Mouse (Mus musculus): ENCODE results near the gene Ehmt1. TPM values are rescaled to one million over a fixed set of nuclear protein-coding genes. Genes with fewer than 3 reads are reported as not detected.

The Ehmt1 gene
- total RNA-seq, 2 experiments from 2014 or later: 63.3 to 70.0 TPM

DNA sequence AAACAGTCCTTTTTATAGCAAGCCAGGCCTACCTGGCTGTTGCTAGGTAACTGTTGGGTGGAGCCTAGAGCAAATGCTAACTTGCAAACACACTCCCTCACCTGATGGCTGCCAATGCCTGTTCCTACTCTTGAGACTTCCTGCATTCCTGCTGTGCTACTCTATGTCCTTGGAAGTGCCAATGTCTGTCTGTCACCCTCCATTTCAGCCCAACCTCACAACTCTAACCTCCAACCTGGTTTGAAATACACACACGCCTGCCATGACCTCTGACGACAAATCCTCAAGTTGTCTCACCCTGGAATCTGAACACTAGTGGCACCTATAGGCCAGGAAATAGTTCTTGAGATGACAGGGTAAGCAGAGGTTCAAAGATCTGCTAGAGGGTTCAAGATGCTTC lies 9.7 kb upstream of the Ehmt1 start:
- no peak for TF ChIP-seq CTCF (conservative IDR thresholded peaks at IDR 0.05)
- no peak for DNase-seq (ENCODE audit: low spot score in 2 of 2)
- Histone ChIP-seq H3K4me3 (no peak overlapping the region), H3K27ac (no peak overlapping the region)

DNA sequence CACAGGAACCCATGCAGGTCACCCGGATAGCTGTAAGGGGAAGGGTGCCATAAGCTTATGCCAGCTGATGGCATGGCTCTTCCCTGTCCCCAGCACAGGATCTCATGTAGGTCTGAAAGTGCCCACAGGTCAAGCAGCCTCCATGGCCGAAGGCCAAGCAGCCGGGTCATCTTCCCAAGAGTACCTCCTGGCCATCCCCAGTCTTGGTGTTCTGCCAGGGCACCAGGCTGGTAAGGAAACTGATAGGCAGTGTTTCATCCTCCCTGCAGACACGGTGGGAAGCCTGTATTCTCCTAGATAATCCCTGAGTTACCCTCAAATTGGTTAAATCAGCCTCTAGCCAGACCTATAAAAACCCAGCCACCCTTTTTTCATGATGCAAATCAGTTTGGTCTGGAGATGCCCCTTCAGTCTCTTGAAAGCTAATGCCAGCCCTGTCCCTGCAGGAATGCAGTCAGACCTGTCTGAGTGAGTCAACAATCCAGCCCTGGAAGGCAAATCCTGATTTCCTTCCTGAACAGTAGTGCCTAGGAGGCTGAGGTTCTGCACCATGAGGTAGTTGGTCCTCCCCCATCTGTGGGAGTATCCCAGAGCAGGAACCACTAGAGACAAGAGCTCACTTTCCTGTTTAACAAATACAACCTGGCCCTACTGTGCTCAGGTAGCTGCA lies 8.5 kb upstream of the Ehmt1 start:
- no peak for DNase-seq (ENCODE audit: low spot score in 2 of 2)
- Histone ChIP-seq H3K27ac (no peak overlapping the region), H3K4me3 (no peak overlapping the region)
- TF ChIP-seq CTCF (conservative IDR thresholded peaks at IDR 0.05): no peak

DNA sequence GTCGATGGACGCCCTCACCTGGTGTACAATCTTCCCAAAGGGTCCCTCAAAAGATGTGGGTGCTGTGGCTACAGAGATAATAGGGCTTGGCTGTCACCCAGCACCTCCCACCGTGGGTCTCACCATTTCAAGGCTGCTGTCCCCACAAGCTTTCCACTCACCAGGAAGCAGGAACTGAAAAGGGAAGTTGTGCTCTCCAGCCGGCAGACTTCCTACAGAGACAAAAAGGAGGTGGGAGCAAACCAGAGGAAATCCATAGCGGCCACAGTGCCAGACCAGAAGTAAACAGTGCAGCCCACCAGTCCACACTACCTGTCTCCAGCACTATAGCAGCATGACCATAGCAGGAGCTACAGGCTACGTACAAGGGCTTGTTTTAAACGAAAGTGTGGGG lies 7.5 kb upstream of the Ehmt1 start:
- no peak overlapping the region for H3K4me3 ChIP-seq
- H3K27ac ChIP-seq: no peak overlapping the region
- no peak for DNase-seq (ENCODE audit: low spot score in 2 of 2)
- no peak for TF ChIP-seq CTCF (conservative IDR thresholded peaks at IDR 0.05)

DNA sequence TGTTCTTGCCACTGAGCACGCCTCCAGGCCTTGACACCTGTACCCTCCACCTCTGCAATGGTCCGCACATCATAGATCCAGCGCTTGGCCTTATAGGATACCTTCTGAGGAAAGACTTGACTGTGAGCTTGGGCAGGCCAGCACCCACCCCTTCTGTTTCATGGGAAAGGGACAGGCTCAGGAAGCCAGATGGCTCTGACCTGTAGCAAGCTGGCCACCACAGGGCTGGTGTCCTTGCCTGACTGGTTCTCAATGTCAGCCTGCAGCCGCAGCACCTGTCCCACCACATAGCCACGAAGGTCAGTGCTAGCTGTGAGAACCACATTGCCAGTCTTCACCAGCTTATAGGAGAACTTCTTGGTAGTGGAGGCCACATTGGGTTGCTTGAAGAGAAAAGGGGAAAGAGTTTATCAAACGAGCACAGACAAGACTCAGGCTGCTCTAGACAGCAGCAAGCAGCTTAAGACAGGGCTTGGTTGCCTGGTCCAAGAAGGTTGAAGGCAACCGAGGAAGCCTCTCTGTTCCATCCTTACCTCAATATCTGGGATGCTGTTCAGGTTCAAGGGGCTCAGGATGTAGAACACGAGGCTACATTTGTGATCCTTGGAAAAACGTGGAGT lies 7.0 kb upstream of the Ehmt1 start:
- DNase-seq (ENCODE audit: low spot score in 2 of 2): no peak
- no peak for TF ChIP-seq CTCF (conservative IDR thresholded peaks at IDR 0.05)
- H3K4me3 ChIP-seq: no peak overlapping the region
- H3K27ac ChIP-seq: no peak overlapping the region

DNA sequence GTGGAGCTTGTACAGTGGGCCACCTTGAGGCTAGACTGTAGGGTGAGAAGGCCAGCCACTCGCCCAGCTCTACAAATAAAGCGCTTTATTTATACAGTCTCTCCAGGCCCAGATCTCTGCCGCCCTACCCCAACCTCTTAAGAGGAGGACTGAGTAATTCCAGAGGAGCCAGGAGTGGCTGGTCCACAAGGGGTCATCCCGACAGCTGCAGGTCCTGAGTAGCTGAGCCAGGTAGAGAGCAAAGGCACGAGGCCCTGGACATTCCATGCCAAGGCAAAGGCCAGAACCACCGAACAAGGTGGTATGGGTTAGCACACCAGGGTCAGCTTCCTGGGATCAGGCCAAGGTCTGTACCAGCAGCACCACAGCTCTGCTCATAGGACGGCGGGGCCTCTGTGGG lies 5.9 kb upstream of the Ehmt1 start:
- DNase-seq (ENCODE audit: low spot score in 2 of 2): no peak
- Histone ChIP-seq H3K27ac (no peak overlapping the region), H3K4me3 (no peak overlapping the region)
- no peak for TF ChIP-seq CTCF (conservative IDR thresholded peaks at IDR 0.05)

DNA sequence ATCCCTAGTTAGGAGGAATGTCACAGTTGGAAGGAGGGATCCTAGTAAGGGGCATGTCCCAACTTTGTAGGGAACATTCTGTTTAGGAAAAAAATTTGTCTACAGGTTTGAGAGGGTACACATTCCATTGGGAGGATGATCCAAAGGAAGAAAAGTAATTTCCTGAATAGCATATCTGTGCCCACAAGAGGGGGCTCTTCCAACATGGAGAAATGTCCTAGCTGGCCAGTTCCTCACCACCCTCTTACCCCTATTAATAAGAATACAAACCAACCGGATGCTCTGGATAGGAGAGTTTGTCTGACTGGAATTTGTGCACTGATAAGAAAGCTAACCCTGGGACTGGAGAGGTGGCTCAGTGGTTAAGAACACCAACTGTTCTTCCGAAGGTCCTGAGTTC lies 4.1 kb upstream of the Ehmt1 start:
- TF ChIP-seq CTCF (conservative IDR thresholded peaks at IDR 0.05): peak; percentile 77
- Histone ChIP-seq H3K4me3 (no peak overlapping the region), H3K27ac (no peak overlapping the region)
- no peak for DNase-seq (ENCODE audit: low spot score in 2 of 2)

DNA sequence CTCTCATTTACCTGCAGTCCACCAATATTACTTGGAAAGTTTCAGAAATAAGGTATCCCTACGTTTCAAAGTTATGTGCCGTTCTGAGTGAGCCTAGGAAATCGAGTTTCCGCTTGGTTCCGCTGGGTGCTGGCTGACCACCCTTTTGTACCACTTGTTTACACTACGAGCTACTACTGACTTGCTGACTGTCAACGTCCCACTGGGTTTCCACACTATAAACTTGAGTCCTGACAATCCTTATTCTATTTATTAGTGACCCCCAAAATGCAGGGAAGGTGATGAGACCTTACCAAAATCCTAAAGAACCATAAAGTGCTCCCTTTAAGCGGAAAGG lies 393 bp upstream of the Ehmt1 start:
- Histone ChIP-seq H3K4me3 (peak overlapping the region; percentile 90), H3K27ac (peak overlapping the region; percentile 95)
- TF ChIP-seq CTCF (conservative IDR thresholded peaks at IDR 0.05): no peak; the same call in 1 of the 2 replicates
- no peak for DNase-seq (ENCODE audit: low spot score in 2 of 2)

DNA sequence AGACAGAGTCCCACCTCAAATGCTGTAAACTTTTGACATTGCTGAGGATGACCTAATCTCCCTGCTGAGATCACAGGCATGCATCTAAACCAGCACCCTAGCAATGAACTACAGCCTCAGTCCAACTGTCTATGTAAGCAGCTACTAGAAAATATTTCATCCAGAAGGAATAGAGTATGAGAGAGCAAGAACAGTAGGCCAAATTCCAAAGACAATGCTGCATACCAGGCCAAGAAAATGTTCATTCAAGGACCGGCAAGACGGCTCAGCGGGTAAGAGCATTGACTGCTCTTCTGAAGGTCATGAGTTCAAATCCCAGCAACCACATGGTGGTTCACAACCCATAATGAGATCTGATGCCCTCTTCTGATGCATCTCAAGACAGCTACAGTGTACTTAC lies 4.7 kb downstream of the Ehmt1 start:
- H3K4me3 ChIP-seq: no peak overlapping the region
- TF ChIP-seq CTCF (conservative IDR thresholded peaks at IDR 0.05): no peak
- no peak overlapping the region for H3K27ac ChIP-seq
- no peak for DNase-seq (ENCODE audit: low spot score in 2 of 2)

DNA sequence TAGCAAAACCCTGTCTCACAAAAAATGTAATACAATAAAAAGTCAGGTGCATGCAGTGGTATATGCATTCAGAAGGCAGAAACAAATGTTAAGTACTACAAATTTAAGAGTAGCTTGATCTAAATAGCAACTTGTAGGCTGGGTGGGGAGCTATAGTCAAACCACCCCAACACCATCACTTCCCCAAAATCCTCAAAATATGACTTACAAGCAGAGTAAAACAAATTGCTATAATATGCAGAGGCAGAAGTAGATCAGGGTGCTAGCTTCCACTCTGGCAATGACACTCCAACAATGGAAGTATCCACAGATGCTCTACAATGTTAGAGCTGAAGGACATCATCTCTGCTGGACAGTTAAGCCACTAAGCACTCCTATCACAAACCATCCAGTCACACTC lies 6.8 kb downstream of the Ehmt1 start:
- no peak for TF ChIP-seq CTCF (conservative IDR thresholded peaks at IDR 0.05)
- no peak overlapping the region for H3K4me3 ChIP-seq
- no peak for DNase-seq (ENCODE audit: low spot score in 2 of 2)
- no peak overlapping the region for H3K27ac ChIP-seq

DNA sequence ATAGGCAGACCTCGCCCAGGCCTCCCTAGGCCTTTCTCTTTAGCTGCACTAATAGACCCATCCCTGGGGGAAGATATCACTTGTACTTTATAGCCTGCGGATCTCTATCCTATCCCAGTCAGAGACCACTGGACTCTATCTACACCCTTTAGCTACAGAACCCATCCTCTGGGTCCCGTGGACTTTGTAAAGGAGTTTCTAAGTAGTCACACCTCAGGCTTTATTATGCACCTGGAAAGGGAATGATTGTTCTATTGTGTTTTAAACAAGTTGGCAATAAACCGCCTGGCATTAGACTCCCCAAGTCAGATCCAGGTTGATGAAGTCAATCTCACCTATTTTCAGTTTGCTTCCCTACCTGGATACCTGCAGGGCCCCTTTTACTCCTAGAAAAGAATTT lies 7.2 kb downstream of the Ehmt1 start:
- H3K27ac ChIP-seq: no peak overlapping the region
- no peak overlapping the region for H3K4me3 ChIP-seq
- TF ChIP-seq CTCF (conservative IDR thresholded peaks at IDR 0.05): no peak
- no peak for DNase-seq (ENCODE audit: low spot score in 2 of 2)

DNA sequence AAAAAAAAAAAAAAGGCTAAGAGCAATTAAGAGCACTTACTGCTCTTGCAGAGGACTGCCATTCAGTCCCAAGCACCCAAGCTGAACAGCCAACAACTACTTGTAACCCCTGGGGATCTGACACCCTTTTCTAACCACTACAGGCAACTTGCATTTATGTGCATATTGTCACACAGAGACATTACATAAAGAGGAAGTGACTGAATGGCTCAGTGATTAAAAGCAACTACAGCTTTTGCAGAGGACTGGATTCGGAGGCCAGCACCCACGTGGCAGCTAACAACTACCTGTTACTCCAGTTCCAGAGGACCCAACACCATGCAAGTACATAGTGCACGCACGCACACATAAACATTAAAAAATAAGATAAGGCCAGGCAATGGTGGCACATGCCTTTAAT lies 8.9 kb downstream of the Ehmt1 start:
- TF ChIP-seq CTCF (conservative IDR thresholded peaks at IDR 0.05): no peak
- no peak overlapping the region for H3K4me3 ChIP-seq
- DNase-seq (ENCODE audit: low spot score in 2 of 2): no peak
- H3K27ac ChIP-seq: no peak overlapping the region

DNA sequence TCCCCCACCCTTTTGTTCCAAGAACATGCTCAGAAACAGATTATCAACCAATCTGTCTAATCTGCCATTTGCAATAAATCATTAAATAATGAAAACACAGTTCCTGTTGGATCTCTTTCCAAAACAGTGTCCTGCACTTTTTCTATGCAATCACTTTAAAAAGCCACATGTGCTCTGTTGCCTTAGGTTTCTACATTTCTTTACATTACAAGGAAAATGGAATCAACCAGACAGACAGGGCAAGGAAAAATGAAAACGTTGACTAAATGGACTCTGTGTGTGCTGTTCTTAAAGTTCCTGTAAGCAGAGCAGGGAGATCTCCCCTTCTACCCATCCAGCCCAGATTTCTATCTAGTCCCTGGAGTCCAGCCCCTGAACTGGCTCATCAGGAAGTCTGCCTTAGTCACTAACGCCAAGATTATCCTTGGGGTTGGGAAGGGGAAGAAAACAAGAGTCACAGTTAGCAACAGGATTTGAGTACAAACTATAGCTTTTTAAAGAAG lies 13.7 kb downstream of the Ehmt1 start:
- Histone ChIP-seq H3K27ac (peak overlapping the region; percentile 79), H3K4me3 (no peak overlapping the region)
- no peak for TF ChIP-seq CTCF (conservative IDR thresholded peaks at IDR 0.05)
- no peak for DNase-seq (ENCODE audit: low spot score in 2 of 2)

DNA sequence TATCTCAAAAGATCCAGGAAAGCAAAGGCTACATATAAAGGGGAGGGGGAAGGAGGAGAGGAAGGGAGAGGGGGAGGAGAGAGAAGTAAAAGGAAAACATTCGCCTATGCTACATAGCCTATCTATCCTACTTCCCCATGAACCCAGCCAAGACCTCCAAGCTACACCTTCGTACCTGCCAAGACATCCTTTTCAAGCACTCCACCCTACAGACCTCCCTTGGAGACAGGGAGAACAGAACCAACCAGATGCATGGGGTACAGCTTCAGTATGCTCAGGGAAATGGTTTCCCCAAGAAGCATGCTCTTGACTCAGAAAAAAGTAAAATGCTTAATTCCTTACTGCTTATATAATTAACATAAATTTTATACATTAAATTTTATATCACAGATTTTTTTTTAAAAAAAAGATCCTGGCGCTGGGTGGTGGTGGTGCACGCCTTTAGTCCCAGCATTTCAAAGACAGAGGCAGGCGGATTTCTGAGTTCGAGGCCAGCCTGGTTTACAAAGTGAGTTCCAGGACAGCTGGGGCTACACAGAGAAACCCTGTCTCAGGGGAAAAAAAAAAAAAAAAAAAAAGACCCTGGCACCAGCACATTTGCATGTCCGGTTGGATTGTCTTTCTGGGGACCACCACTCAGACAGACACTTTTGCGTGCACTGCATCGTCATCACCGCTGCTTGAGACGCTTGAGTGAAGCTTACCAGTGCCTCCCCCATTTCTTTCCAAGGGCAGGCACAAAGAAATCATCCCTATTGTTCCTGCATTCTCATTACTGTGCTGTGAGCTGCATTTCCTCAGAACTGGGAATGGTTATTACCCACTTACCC lies 14.4 kb downstream of the Ehmt1 start:
- Histone ChIP-seq H3K27ac (peak overlapping the region; percentile 79), H3K4me3 (no peak overlapping the region)
- DNase-seq (ENCODE audit: low spot score in 2 of 2): no peak
- no peak for TF ChIP-seq CTCF (conservative IDR thresholded peaks at IDR 0.05)
